Mouse (Mus musculus) forebrain, embryonic 11.5 days (tissue): ENCODE measurements around the gene Ryk. TPM values are rescaled to one million over a fixed set of nuclear protein-coding genes. Genes with fewer than 3 reads are reported as not detected.

Source experiments
- ATAC-seq: fragments of 200-750 bp; cut with Nextera tagmentation; replicated peaks from 2 replicates; pipeline ENCODE4 v1.8.0; 2017; ENCODE audit warnings: moderate TSS enrichment; ENCODE audit not compliant: low FRiP score
- DNase-seq: peaks from one replicate; pipeline ENCODE4 v3.0.0-alpha.2; 2017; ENCODE audit warnings: low spot score
- H3K27ac ChIP-seq: fragments of 300-500 bp; sonication (generic); 2 replicates; pipeline ENCODE4 v1.5.1; 2014; ENCODE audit warnings: low read depth, low read length
- H3K27me3 ChIP-seq: fragments of 300-500 bp; sonication (generic); 2 replicates; pipeline ENCODE4 v1.6.1; 2014; ENCODE audit warnings: mild to moderate bottlenecking, low read length, mixed read lengths; ENCODE audit not compliant: control insufficient read depth, insufficient read depth
- H3K36me3 ChIP-seq: fragments of 300-500 bp; sonication (generic); 2 replicates; pipeline ENCODE4 v1.6.1; 2014; ENCODE audit warnings: mild to moderate bottlenecking, low read length, moderate library complexity, mixed read lengths; ENCODE audit not compliant: control insufficient read depth, insufficient read depth
- H3K4me1 ChIP-seq: fragments of 300-500 bp; sonication (generic); replicated peaks from 2 replicates; pipeline ENCODE4 v1.6.1; 2014; ENCODE audit warnings: low read length, mixed read lengths; ENCODE audit not compliant: control insufficient read depth, insufficient read depth
- H3K4me2 ChIP-seq: fragments of 300-500 bp; sonication (generic); 2 replicates; pipeline ENCODE4 v1.6.1; 2014; ENCODE audit warnings: low read depth, mild to moderate bottlenecking, low read length, moderate library complexity, mixed read lengths; ENCODE audit not compliant: severe bottlenecking
- H3K4me3 ChIP-seq: fragments of 300-500 bp; sonication (generic); 2 replicates; pipeline ENCODE4 v1.5.1; 2014; ENCODE audit warnings: low read depth, low read length
- H3K9ac ChIP-seq: fragments of 300-500 bp; sonication (generic); 2 replicates; pipeline ENCODE4 v1.6.1; 2014; ENCODE audit warnings: low read length
- H3K9me3 ChIP-seq: fragments of 300-500 bp; sonication (generic); 2 replicates; pipeline ENCODE4 v1.6.1; 2016; ENCODE audit warnings: low read length, mixed read lengths; ENCODE audit not compliant: control insufficient read depth
- WGBS: fragments of 180-500 bp; shearing (Covaris S2); extraction: QIAGEN DNeasy Blood & Tissue Kit; methylation state at CpG from one replicate; pipeline ENCODE4 v1.1.7; 2014; 5-methylcytosine and 5-hydroxymethylcytosine counted together
- polyA plus RNA-seq: library from polyadenylated mRNA; unstranded; fragments of >200 nt; fragmentation: Nextera tagmentation; extraction: Ambion mirVana; gene quantifications from 2 replicates; pipeline ENCODE4 v1.2.1, GENCODE M21; 2014

The Ryk gene
- polyA plus RNA-seq, 1 experiment from 2014 or later, result 26.3 TPM

GRCm38 (mm10) chr9:102955866-102956265, 121.1 kb downstream of the Ryk start:
- H3K9ac ChIP-seq, result no peak overlapping the region
- no peak overlapping the region for H3K4me3 ChIP-seq
- H3K4me2 ChIP-seq, result no peak overlapping the region
- ATAC-seq, result no peak
- H3K9me3 ChIP-seq, result no peaks in the 10 kb centered on the region
- no peaks in the 10 kb centered on the region for H3K36me3 ChIP-seq
- DNase-seq, result no peak
- H3K27ac ChIP-seq, result no peak overlapping the region
- H3K27me3 ChIP-seq, result no peaks in the 10 kb centered on the region
- no peaks in the 10 kb centered on the region for H3K4me1 ChIP-seq
- 85% methylated on average over 3 of the region's 3 CpGs for WGBS

Other genes with a start within 250 kb of the Ryk start
- gene Anapc13, start 208.6 kb upstream of the Ryk start, polyA plus RNA-seq, result 166 and 173 TPM in 2 replicates
- 51.4 and 53.2 TPM in 2 replicates for gene Cep63, start 208.4 kb upstream of the Ryk start, polyA plus RNA-seq
- gene Amotl2, start 118.2 kb upstream of the Ryk start, polyA plus RNA-seq, result 72.4 and 73.4 TPM in 2 replicates
- 0.36 and 0.55 TPM in 2 replicates for gene Slco2a1, start 153.8 kb downstream of the Ryk start, polyA plus RNA-seq